Mouse (Mus musculus): ENCODE measurements around the gene Gm10130. TPM values are rescaled to one million over a fixed set of nuclear protein-coding genes. Genes with fewer than 3 reads are reported as not detected.
"Not testable (repeated sequence)": the region's sequence is repeated elsewhere in the genome, so short reads cannot be mapped to it uniquely, and the experiment has no call there.

Gene Gm10130
- polyA plus RNA-seq, 1 experiment from 2014 or later, result 1.2 TPM

DNA sequence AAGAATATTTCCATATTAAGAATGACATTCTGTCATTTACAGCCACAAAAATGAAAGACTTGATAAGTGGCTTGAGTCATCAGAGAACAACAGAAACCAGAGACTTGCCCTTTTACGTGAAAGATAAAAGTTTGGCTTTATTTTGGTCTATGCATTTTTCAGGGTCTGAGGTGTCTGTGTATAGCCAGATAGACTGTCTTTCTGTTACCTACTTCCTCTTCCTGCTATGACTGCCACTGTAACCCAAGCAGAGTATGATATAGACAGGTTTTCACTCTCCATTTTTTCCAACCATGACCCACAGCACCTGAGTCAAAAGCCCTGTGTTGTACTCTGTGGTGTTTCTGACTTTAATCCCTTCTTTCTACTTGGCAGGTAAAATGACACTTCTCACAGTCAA is 66.7 kb downstream of the Gm10130 start:
- Histone ChIP-seq H3K9me3 (replicated peaks) (0 out of 2 replicates have a peak, but pooled peaks cover 3% of the 10 kb centered on the region), H3K27me3 (no peaks in the 10 kb centered on the region), H3K36me3 (no peaks in the 10 kb centered on the region), H3K4me2 (no peak overlapping the region), H3K4me1 (replicated peaks) (no peaks in the 10 kb centered on the region), H3K9ac (no peak overlapping the region), H3K27ac (no peak overlapping the region), H3K4me3 (replicated peaks) (no peak overlapping the region)
- ATAC-seq (ENCODE audit: low read depth) (no peak), DNase-seq (no peak)
- 51% methylated on average over 1 of the region's 1 CpGs for WGBS (ENCODE audit: insufficient replicate concordance)

- 73% methylated on average over 17 of the region's 17 CpGs for WGBS (ENCODE audit: insufficient replicate concordance)
- H3K4me2 ChIP-seq; H3K4me1 ChIP-seq (replicated peaks); H3K27me3 ChIP-seq; H3K4me3 ChIP-seq (replicated peaks); ATAC-seq (ENCODE audit: low read depth); H3K9ac ChIP-seq; DNase-seq; H3K9me3 ChIP-seq (replicated peaks); H3K27ac ChIP-seq: not testable (repeated sequence)
- H3K36me3 ChIP-seq, result peaks cover 11% of the 10 kb centered on the region; the same call in 1 of the 2 replicates
Measured at GRCm38 (mm10) chr2:150412146-150412545, 88.6 kb downstream of the Gm10130 start.

Other genes with a start within 250 kb of the Gm10130 start
- gene Zfp120, start 187.0 kb upstream of the Gm10130 start, polyA plus RNA-seq (2015; fragmentation: Nextera tagmentation; extraction: Ambion mirVana), result 3.7 and 4.0 TPM in 2 replicates
- gene Gm10770, start 144.0 kb upstream of the Gm10130 start, polyA plus RNA-seq (2015; fragmentation: Nextera tagmentation; extraction: Ambion mirVana), result not detected in 2 replicates
- gene Gm14139, start 141.9 kb upstream of the Gm10130 start, polyA plus RNA-seq (2015; fragmentation: Nextera tagmentation; extraction: Ambion mirVana), result 0.10 TPM in 1 of 2 replicates, not detected in the other
- gene Zfp937, start 105.6 kb upstream of the Gm10130 start, polyA plus RNA-seq (2015; fragmentation: Nextera tagmentation; extraction: Ambion mirVana), result 1.3 and 1.6 TPM in 2 replicates
- 1.7 and 1.8 TPM in 2 replicates for gene Gm21994, start 68.1 kb upstream of the Gm10130 start, polyA plus RNA-seq (2015; fragmentation: Nextera tagmentation; extraction: Ambion mirVana)
- gene Gm14124, start 66.2 kb upstream of the Gm10130 start, polyA plus RNA-seq (2015; fragmentation: Nextera tagmentation; extraction: Ambion mirVana), result not detected in 2 replicates
- gene 3300002I08Rik, start 39.1 kb downstream of the Gm10130 start, polyA plus RNA-seq (2015; fragmentation: Nextera tagmentation; extraction: Ambion mirVana), result 0.98 and 1.3 TPM in 2 replicates
- 0.98 and 1.5 TPM in 2 replicates for gene Zfp442, start 127.8 kb downstream of the Gm10130 start, polyA plus RNA-seq (2015; fragmentation: Nextera tagmentation; extraction: Ambion mirVana)
- 0.05 and 0.16 TPM in 2 replicates for gene Zfp345, start 161.4 kb downstream of the Gm10130 start, polyA plus RNA-seq (2015; fragmentation: Nextera tagmentation; extraction: Ambion mirVana)
- 6.1 and 6.2 TPM in 2 replicates for gene Cst7, start 246.7 kb downstream of the Gm10130 start, polyA plus RNA-seq (2015; fragmentation: Nextera tagmentation; extraction: Ambion mirVana)